In genomic region chr7:110920331-110921261, GRCm38 (mm10) we compare ENCODE assay signal across 9 mouse cellular contexts. TPM values are rescaled to one million over a fixed set of nuclear protein-coding genes. Genes with fewer than 3 reads are reported as not detected.
A peak's percentile ranks its signal among the peaks of the same experiment; 100 is the strongest.
DNase-seq lines count a peak whose midpoint lies in the region; ATAC-seq and TF ChIP-seq lines count a peak whose summit lies in the region.
"Had no signal": no experiment of that assay in that cellular context is flagged by ENCODE, and none has a peak within 500 bp of the region (broad histone marks: within the 10 kb centered on the region; RNA-seq: fewer than 3 reads in every experiment).

No protein-coding gene starts in this region.

- H3K4me3 ChIP-seq in embryonic facial prominence, embryonic 15.5 days (replicated peaks), result no peak overlapping the region
- H3K4me3 ChIP-seq in embryonic facial prominence, embryonic 10.5 days, result no peak overlapping the region
- peak overlapping the region; percentile 38 to 42 for H3K4me3 ChIP-seq in liver, embryonic 14.5 days (ENCODE audit: insufficient read depth in 1 of 2, low read depth in 2 of 2, low read length in 2 of 2)
- no peak overlapping the region for H3K4me3 ChIP-seq in small intestine, adult 2 months (ENCODE audit: low read depth, low read length)
- H3K4me3 ChIP-seq in layer of hippocampus, adult 2 months, result no peak overlapping the region

- 75% methylated on average over 19 of the region's 19 CpGs for WGBS in embryonic facial prominence, embryonic 15.5 days
- 82% methylated on average over 19 of the region's 19 CpGs for WGBS in embryonic facial prominence, embryonic 10.5 days
- WGBS in liver, embryonic 14.5 days (ENCODE audit: insufficient replicate concordance), result 17% methylated on average over 19 of the region's 19 CpGs
- 51% methylated on average over 19 of the region's 19 CpGs for WGBS in small intestine, adult 2 months

- peak; percentile 43; the same call in 1 of the 2 replicates for ATAC-seq in embryonic facial prominence, embryonic 15.5 days (ENCODE audit: insufficient number of reproducible peaks, low FRiP score, low TSS enrichment, low read depth)
- ATAC-seq in liver, embryonic 14.5 days (ENCODE audit: insufficient read depth), result peak; percentile 98

- no peaks in the 10 kb centered on the region for H3K36me3 ChIP-seq in embryonic facial prominence, embryonic 15.5 days
- H3K36me3 ChIP-seq in embryonic facial prominence, embryonic 10.5 days (replicated peaks), result no peaks in the 10 kb centered on the region
- no peaks in the 10 kb centered on the region for H3K36me3 ChIP-seq in liver, embryonic 14.5 days (replicated peaks; ENCODE audit: control insufficient read depth, insufficient read depth, low read depth)
- no peaks in the 10 kb centered on the region for H3K36me3 ChIP-seq in small intestine, adult 2 months (ENCODE audit: control insufficient read depth, insufficient read depth, low read length)

- H3K27ac ChIP-seq in embryonic facial prominence, embryonic 15.5 days (replicated peaks), result no peak overlapping the region
- no peak overlapping the region for H3K27ac ChIP-seq in embryonic facial prominence, embryonic 10.5 days (replicated peaks)
- H3K27ac ChIP-seq in liver, embryonic 14.5 days, result peak overlapping the region; percentile 98
- peak overlapping the region; percentile 8 for H3K27ac ChIP-seq in small intestine, adult 2 months (ENCODE audit: insufficient read depth, low read depth, low read length)
- no peak overlapping the region for H3K27ac ChIP-seq in layer of hippocampus, adult 2 months

- no peak for TF ChIP-seq CTCF in liver, embryonic 14.5 days (IDR thresholded peaks at IDR 0.05; ENCODE audit: low read depth)
- TF ChIP-seq CTCF in small intestine, adult 2 months (IDR thresholded peaks at IDR 0.05; ENCODE audit: extremely low read depth, insufficient read length, insufficient replicate concordance, low read depth, low read length), result no peak
- no peak for TF ChIP-seq CTCF in layer of hippocampus, adult 2 months (conservative IDR thresholded peaks at IDR 0.05)

- H3K4me1 ChIP-seq in embryonic facial prominence, embryonic 15.5 days, result no peaks in the 10 kb centered on the region
- peaks cover 9% of the 10 kb centered on the region; the same call in 1 of the 2 replicates for H3K4me1 ChIP-seq in embryonic facial prominence, embryonic 10.5 days
- H3K4me1 ChIP-seq in liver, embryonic 14.5 days (replicated peaks; ENCODE audit: control insufficient read depth in 2 of 2, insufficient read depth in 2 of 2, low read length in 1 of 2), result peaks cover 44 to 48% of the 10 kb centered on the region in 2 experiments
- peaks cover 27% of the 10 kb centered on the region for H3K4me1 ChIP-seq in small intestine, adult 2 months (ENCODE audit: control insufficient read depth, insufficient read depth, insufficient read length, low read length)

- no peaks in the 10 kb centered on the region for H3K9me3 ChIP-seq in embryonic facial prominence, embryonic 15.5 days (replicated peaks)
- no peaks in the 10 kb centered on the region for H3K9me3 ChIP-seq in embryonic facial prominence, embryonic 10.5 days
- H3K9me3 ChIP-seq in liver, embryonic 14.5 days (ENCODE audit: control insufficient read depth, low read length), result no peaks in the 10 kb centered on the region

- DNase-seq in embryonic facial prominence, embryonic 10.5 days (ENCODE audit: low spot score), result no peak
- peak; percentile 90 for DNase-seq in c-Kit-positive CD71-positive TER-119-positive erythroid progenitor cells, embryonic 14.5 days (ENCODE audit: low spot score)
- DNase-seq in liver, embryonic 14.5 days (ENCODE audit: low read depth in 3 of 3, low spot score in 3 of 3), result peak; percentile 91 to 92 (median 91)
- DNase-seq in layer of hippocampus, adult 2 months (ENCODE audit: low spot score in 2 of 2), result no peak
- no peak for DNase-seq in cerebellum, postnatal 25 days
- DNase-seq in kidney, adult 11 months, result no peak
- DNase-seq: kidney, adult 8-10 months had no signal

- TF ChIP-seq EP300 in liver, embryonic 14.5 days (IDR thresholded peaks at IDR 0.05; ENCODE audit: low read depth), result peak; percentile 100

- H3K27me3 ChIP-seq in embryonic facial prominence, embryonic 15.5 days, result no peaks in the 10 kb centered on the region
- no peaks in the 10 kb centered on the region for H3K27me3 ChIP-seq in embryonic facial prominence, embryonic 10.5 days (replicated peaks; ENCODE audit: low read depth, poor library complexity, severe bottlenecking)
- no peaks in the 10 kb centered on the region for H3K27me3 ChIP-seq in liver, embryonic 14.5 days (ENCODE audit: control insufficient read depth, insufficient read depth, low read length)
- no peaks in the 10 kb centered on the region for H3K27me3 ChIP-seq in small intestine, adult 2 months (ENCODE audit: control insufficient read depth, insufficient read depth, low read length)

- no peak overlapping the region for H3K4me2 ChIP-seq in embryonic facial prominence, embryonic 15.5 days (replicated peaks)
- H3K4me2 ChIP-seq in liver, embryonic 14.5 days (ENCODE audit: low read depth), result peak overlapping the region; percentile 73

- no peak overlapping the region for H3K9ac ChIP-seq in embryonic facial prominence, embryonic 15.5 days
- H3K9ac ChIP-seq in liver, embryonic 14.5 days (replicated peaks), result peak overlapping the region; percentile 82

- no peak for TF ChIP-seq POLR2A in small intestine, adult 2 months (IDR thresholded peaks at IDR 0.05; ENCODE audit: low read depth, low read length)

RNA-seq across cellular contexts. Expression of gene Lyve1, which starts 57.6 kb away (rescaled TPM):
- 14.4 and 14.5 TPM in 2 replicates for polyA plus RNA-seq in embryonic facial prominence, embryonic 15.5 days (2015; fragmentation: Nextera tagmentation; extraction: Ambion mirVana)
- 0.36 and 0.41 TPM in 2 replicates for polyA plus RNA-seq in embryonic facial prominence, embryonic 10.5 days (2016; fragmentation: Nextera tagmentation; extraction: Ambion mirVana)
- 18.3 and 24.6 TPM in 2 replicates for polyA plus RNA-seq in liver, embryonic 14.5 days (2012; rRNA removed)
- 22.2 and 22.7 TPM in 2 replicates for polyA plus RNA-seq in liver, embryonic 14.5 days (2014; fragmentation: Nextera tagmentation; extraction: Ambion mirVana)
- 3.4 and 8.9 TPM in 2 replicates for polyA plus RNA-seq in small intestine, adult 2 months (2012; rRNA removed)
- total RNA-seq in layer of hippocampus, adult 2 months (2021), result 1 to 10 TPM in 1 of 2 experiments, under 1 TPM in 1; 0.66 to 2.5 TPM

Comparison
In these comparisons a context has a peak if more than half of its experiments do, and no peak if none do; other contexts are left out.
1. H3K27ac ChIP-seq: peak in liver, embryonic 14.5 days (single experiment) and small intestine, adult 2 months (single experiment); none in embryonic facial prominence, embryonic 15.5 days (single experiment), embryonic facial prominence, embryonic 10.5 days (single experiment) and layer of hippocampus, adult 2 months (single experiment).
2. H3K4me3 ChIP-seq: peak in liver, embryonic 14.5 days (2 of 2); none in embryonic facial prominence, embryonic 15.5 days (single experiment), embryonic facial prominence, embryonic 10.5 days (single experiment), small intestine, adult 2 months (single experiment) and layer of hippocampus, adult 2 months (single experiment).
3. DNase-seq: peak in c-Kit-positive CD71-positive TER-119-positive erythroid progenitor cells, embryonic 14.5 days (single experiment) and liver, embryonic 14.5 days (3 of 3); none in embryonic facial prominence, embryonic 10.5 days (single experiment), layer of hippocampus, adult 2 months (0 of 2), cerebellum, postnatal 25 days (0 of 2) and kidney, adult 11 months (single experiment).